Mouse (Mus musculus): ENCODE results near the gene Pnn. TPM values are rescaled to one million over a fixed set of nuclear protein-coding genes. Genes with fewer than 3 reads are reported as not detected.

The Pnn gene
- polyA plus RNA-seq (2012; rRNA removed; ENCODE audit: low replicate concordance): 6.7 and 6.9 TPM in 2 replicates

DNA sequence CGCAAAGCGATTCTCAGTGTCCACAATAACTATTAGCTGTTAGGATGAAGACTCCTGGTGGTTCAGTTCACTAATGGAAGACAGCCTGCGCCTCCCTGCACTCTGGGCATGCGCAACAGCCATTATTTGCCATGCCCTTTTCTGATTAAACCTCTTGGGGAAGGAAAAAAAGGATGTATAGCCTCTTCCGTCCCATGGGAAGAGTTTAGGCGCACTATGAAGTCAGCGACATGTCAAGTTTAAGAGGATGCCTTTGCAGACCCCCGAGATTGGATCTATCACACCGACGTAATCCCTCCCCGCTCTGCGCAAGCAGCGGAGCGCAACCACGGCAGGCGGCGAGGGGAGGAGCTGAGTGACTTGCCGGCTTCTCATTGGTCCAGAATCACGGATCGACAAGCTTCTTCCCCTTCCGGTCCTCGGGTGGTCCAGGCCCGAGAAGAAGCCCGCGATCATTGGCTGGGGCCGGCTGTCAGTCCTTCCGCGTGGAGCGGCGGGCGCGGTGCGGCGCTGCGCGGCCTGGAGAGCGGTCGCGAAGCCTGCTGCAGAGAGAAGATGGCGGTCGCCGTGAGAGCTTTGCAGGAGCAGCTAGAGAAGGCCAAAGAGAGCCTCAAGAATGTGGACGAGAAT lies at the start of gene Pnn:
Pnn (plus strand) TSS at position 437 of the 630 bp plus-strand sequence.

DNA sequence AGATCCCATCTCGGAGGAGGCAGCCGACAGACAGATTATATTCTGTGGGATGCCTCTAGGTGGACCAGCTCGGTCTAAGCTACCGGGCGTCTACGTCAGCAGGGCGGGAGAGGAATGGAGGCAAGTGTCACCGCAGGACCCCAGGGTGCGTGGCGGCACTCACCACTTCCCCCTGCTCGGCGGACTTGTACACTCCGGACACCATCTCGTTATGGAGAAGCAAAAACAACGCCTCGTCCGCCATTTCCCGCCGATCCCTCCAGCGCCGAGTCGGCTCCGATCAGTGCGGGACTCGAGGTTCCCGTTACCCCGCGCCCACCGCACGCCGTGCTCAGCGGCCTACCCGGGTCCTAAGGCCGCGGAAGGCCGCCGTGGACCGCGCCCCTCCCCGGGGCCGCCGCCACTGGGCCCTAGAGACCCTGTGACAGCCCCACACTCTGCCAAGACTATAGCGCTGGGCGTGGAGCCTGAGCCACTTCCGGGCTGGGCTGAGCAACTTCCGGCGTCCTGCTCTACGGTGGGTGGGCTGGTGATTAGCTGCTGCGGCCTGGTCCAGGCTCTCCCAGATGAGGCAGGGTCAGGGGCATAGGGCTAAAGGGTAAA lies 5.6 kb upstream of the Pnn start, which contains the start of gene Trappc6b:
Trappc6b (minus strand) TSS at position 480 of the 603 bp plus-strand sequence.

DNA sequence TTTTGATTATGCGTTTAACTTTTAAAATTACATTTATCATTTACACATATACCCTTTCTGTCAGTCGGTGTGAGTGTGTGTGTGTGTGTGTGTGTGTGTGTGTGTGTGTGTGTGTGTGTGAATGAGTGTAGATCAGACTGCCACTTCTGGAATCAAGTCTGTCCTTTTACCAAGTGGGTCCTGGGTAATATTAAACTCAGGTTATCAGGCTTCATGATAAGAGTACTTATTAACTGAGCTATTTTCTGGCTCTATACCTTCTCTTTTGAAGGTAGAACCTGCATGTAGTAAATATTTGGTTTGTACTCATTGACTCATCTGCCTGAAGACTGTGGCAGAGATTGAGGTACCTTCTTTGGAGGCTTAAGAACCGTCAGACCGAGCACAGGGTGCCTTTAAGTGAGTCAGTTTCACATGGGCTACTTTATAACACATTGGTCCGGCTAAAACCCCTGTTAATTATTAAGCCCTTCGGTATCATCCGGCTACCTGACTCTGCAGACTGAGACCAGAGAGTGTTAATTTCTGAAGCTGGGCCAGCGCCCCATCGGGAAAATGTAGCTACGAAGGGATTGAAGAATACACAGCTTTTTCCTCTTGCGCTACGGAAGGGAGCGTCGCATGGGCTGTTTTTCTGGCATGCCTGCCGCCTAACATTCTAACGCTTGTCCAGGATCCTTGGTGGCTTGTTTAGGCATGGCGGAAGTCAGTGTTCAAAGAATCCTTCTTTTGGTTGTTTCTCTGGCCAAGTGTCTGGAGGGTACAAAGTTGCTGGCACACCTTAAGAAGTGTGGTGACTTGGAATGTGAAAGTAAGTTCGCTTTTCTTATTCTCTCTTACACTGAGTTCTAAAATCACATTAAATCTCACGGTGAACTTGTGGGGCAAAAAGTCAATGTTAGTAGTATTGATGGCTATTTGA lies 28.7 kb downstream of the Pnn start, which contains the start of gene Mia2:
Mia2 (plus strand) TSS at position 696 of the 922 bp plus-strand sequence.

Other genes starting within 250 kb of the Pnn start
- 8.8 and 29.0 TPM in 2 replicates for gene Sec23a, start 54.9 kb upstream of the Pnn start, polyA plus RNA-seq (2012; rRNA removed; ENCODE audit: low replicate concordance)
- 1.3 and 1.7 TPM in 2 replicates for gene Gemin2, start 53.5 kb upstream of the Pnn start, polyA plus RNA-seq (2012; rRNA removed; ENCODE audit: low replicate concordance)
- gene Trappc6b, start 5.4 kb upstream of the Pnn start, polyA plus RNA-seq (2012; rRNA removed; ENCODE audit: low replicate concordance): 50.4 and 96.6 TPM in 2 replicates
- 23.0 and 45.8 TPM in 2 replicates for gene Mia2, start 28.9 kb downstream of the Pnn start, polyA plus RNA-seq (2012; rRNA removed; ENCODE audit: low replicate concordance)
- gene Fbxo33, start 152.8 kb downstream of the Pnn start, polyA plus RNA-seq (2012; rRNA removed; ENCODE audit: low replicate concordance): 6.0 and 15.3 TPM in 2 replicates